Mouse (Mus musculus) heart, embryonic 16.5 days (tissue): ENCODE results near the gene Zmiz1. TPM values are rescaled to one million over a fixed set of nuclear protein-coding genes. Genes with fewer than 3 reads are reported as not detected.
A peak's percentile ranks its signal among the peaks of the same experiment; 100 is the strongest.

Source experiments
- ATAC-seq: fragments of 200-750 bp; cut with Nextera tagmentation; replicated peaks from 2 replicates; pipeline ENCODE4 v1.8.0; 2017; ENCODE audit warnings: moderate number of reproducible peaks; ENCODE audit not compliant: insufficient read depth, low FRiP score; ENCODE audit errors: extremely low read depth
- H3K27ac ChIP-seq: fragments of 300-500 bp; sonication (generic); 2 replicates; pipeline ENCODE4 v1.5.1; 2014; ENCODE audit warnings: mild to moderate bottlenecking, low read length, control low read depth, moderate library complexity
- H3K27me3 ChIP-seq: fragments of 300-500 bp; sonication (generic); 2 replicates; pipeline ENCODE4 v1.6.1; 2014; ENCODE audit warnings: low read length, mixed read lengths; ENCODE audit not compliant: control insufficient read depth, insufficient read depth
- H3K36me3 ChIP-seq: fragments of 300-500 bp; sonication (generic); 2 replicates; pipeline ENCODE4 v1.6.1; 2014; ENCODE audit not compliant: control insufficient read depth, insufficient read depth
- H3K4me1 ChIP-seq: fragments of 300-500 bp; sonication (generic); 2 replicates; pipeline ENCODE4 v1.6.1; 2014; ENCODE audit warnings: low read length, mixed read lengths; ENCODE audit not compliant: control insufficient read depth, insufficient read depth
- H3K4me2 ChIP-seq: fragments of 300-500 bp; sonication (generic); 2 replicates; pipeline ENCODE4 v1.6.1; 2014; ENCODE audit warnings: low read depth, mild to moderate bottlenecking, control low read depth, low read length
- H3K4me3 ChIP-seq: fragments of 300-500 bp; sonication (generic); 2 replicates; pipeline ENCODE4 v1.5.1; 2014; ENCODE audit warnings: mild to moderate bottlenecking, control low read depth, low read length
- H3K9ac ChIP-seq: fragments of 300-500 bp; sonication (generic); 2 replicates; pipeline ENCODE4 v1.6.1; 2014; ENCODE audit warnings: low read length, control low read depth
- H3K9me3 ChIP-seq: fragments of 300-500 bp; sonication (generic); replicated peaks from 2 replicates; pipeline ENCODE4 v1.6.1; 2016; ENCODE audit warnings: low read length; ENCODE audit not compliant: control insufficient read depth
- WGBS: fragments of 180-500 bp; shearing (Covaris S2); extraction: QIAGEN DNeasy Blood & Tissue Kit; methylation state at CpG from one replicate; pipeline ENCODE4 v1.1.7; 2014; 5-methylcytosine and 5-hydroxymethylcytosine counted together
- polyA plus RNA-seq: library from polyadenylated mRNA; unstranded; fragments of >200 nt; fragmentation: Nextera tagmentation; extraction: Ambion mirVana; gene quantifications from 2 replicates; pipeline ENCODE4 v1.2.1, GENCODE M21; 2015

The Zmiz1 gene
- polyA plus RNA-seq, 1 experiment from 2014 or later: 20.6 TPM

- Histone ChIP-seq H3K9me3 (no peaks in the 10 kb centered on the region), H3K9ac (no peak overlapping the region), H3K4me2 (no peak overlapping the region), H3K4me3 (no peak overlapping the region), H3K27me3 (no peaks in the 10 kb centered on the region), H3K27ac (peak overlapping the region; percentile 70), H3K36me3 (peaks cover 4% of the 10 kb centered on the region; the same call in 1 of the 2 replicates), H3K4me1 (peaks cover 47% of the 10 kb centered on the region)
- WGBS: 41% methylated on average over 8 of the region's 8 CpGs
- no peak for ATAC-seq
Measured at GRCm38 (mm10) chr14:25557014-25557413, 98.0 kb downstream of the Zmiz1 start.

- H3K4me1 ChIP-seq: peaks cover 57% of the 10 kb centered on the region
- no peak overlapping the region for H3K9ac ChIP-seq
- no peak for ATAC-seq
- 71% methylated on average over 1 of the region's 1 CpGs for whole genome bisulfite sequencing
- H3K27me3 ChIP-seq: no peaks in the 10 kb centered on the region
- no peak overlapping the region for H3K4me3 ChIP-seq
- no peaks in the 10 kb centered on the region for H3K9me3 ChIP-seq
- peaks cover 4% of the 10 kb centered on the region; the same call in 1 of the 2 replicates for H3K36me3 ChIP-seq
- no peak overlapping the region for H3K27ac ChIP-seq
- H3K4me2 ChIP-seq: no peak overlapping the region
Measured at GRCm38 (mm10) chr14:25558479-25558878, 99.5 kb downstream of the Zmiz1 start.

- H3K27me3 ChIP-seq: no peaks in the 10 kb centered on the region
- H3K9ac ChIP-seq: no peak overlapping the region
- no peak for ATAC-seq
- H3K27ac ChIP-seq: peak overlapping the region; percentile 17; the same call in 1 of the 2 replicates
- WGBS: 33% methylated on average over 5 of the region's 5 CpGs
- no peaks in the 10 kb centered on the region for H3K9me3 ChIP-seq
- H3K4me2 ChIP-seq: no peak overlapping the region
- H3K4me3 ChIP-seq: no peak overlapping the region
- peaks cover 54% of the 10 kb centered on the region for H3K4me1 ChIP-seq
- no peaks in the 10 kb centered on the region for H3K36me3 ChIP-seq
Measured at GRCm38 (mm10) chr14:25559907-25560306, 100.9 kb downstream of the Zmiz1 start.

- 85% methylated on average over 3 of the region's 3 CpGs for WGBS
- no peak for ATAC-seq
Measured at GRCm38 (mm10) chr14:25560841-25561240, 101.9 kb downstream of the Zmiz1 start.

GRCm38 (mm10) chr14:25561716-25562115 lies 102.7 kb downstream of the Zmiz1 start:
- WGBS: 11% methylated on average over 1 of the region's 1 CpGs
- no peaks in the 10 kb centered on the region for H3K36me3 ChIP-seq
- H3K9ac ChIP-seq: peak overlapping the region; percentile 45; the same call in 1 of the 2 replicates
- no peaks in the 10 kb centered on the region for H3K27me3 ChIP-seq
- H3K4me2 ChIP-seq: no peak overlapping the region
- no peaks in the 10 kb centered on the region for H3K9me3 ChIP-seq
- ATAC-seq: no peak
- H3K4me1 ChIP-seq: peaks cover 46% of the 10 kb centered on the region
- peak overlapping the region; percentile 78 for H3K27ac ChIP-seq
- no peak overlapping the region for H3K4me3 ChIP-seq

More at GRCm38 (mm10) chr14:25560841-25561240, 101.9 kb downstream of the Zmiz1 start:
- Histone ChIP-seq H3K4me3 (no peak overlapping the region), H3K9me3 (no peaks in the 10 kb centered on the region), H3K27me3 (no peaks in the 10 kb centered on the region), H3K27ac (no peak overlapping the region), H3K9ac (no peak overlapping the region), H3K4me1 (peaks cover 52% of the 10 kb centered on the region), H3K4me2 (no peak overlapping the region), H3K36me3 (no peaks in the 10 kb centered on the region)

- Histone ChIP-seq H3K27me3 (no peaks in the 10 kb centered on the region), H3K9ac (peak overlapping the region; percentile 45), H3K4me1 (peaks cover 46% of the 10 kb centered on the region), H3K27ac (peak overlapping the region; percentile 78), H3K36me3 (no peaks in the 10 kb centered on the region), H3K4me3 (no peak overlapping the region), H3K9me3 (no peaks in the 10 kb centered on the region), H3K4me2 (no peak overlapping the region)
- 52% methylated on average over 4 of the region's 4 CpGs for WGBS
- peak; percentile 39; the same call in 1 of the 2 replicates for ATAC-seq
Measured at GRCm38 (mm10) chr14:25562447-25562846, 103.5 kb downstream of the Zmiz1 start.

GRCm38 (mm10) chr14:25562909-25563308 lies 103.9 kb downstream of the Zmiz1 start:
- peak overlapping the region; percentile 78 for H3K27ac ChIP-seq
- no peak overlapping the region for H3K4me3 ChIP-seq
- 66% methylated on average over 7 of the region's 7 CpGs for WGBS
- no peak for ATAC-seq
- peaks cover 50% of the 10 kb centered on the region for H3K4me1 ChIP-seq
- H3K4me2 ChIP-seq: no peak overlapping the region
- no peaks in the 10 kb centered on the region for H3K27me3 ChIP-seq
- H3K9me3 ChIP-seq: no peaks in the 10 kb centered on the region
- H3K36me3 ChIP-seq: no peaks in the 10 kb centered on the region
- H3K9ac ChIP-seq: peak overlapping the region; percentile 45; the same call in 1 of the 2 replicates

GRCm38 (mm10) chr14:25564577-25564976 lies 105.6 kb downstream of the Zmiz1 start:
- Histone ChIP-seq H3K36me3 (no peaks in the 10 kb centered on the region), H3K4me3 (no peak overlapping the region), H3K4me1 (peaks cover 47% of the 10 kb centered on the region), H3K27me3 (no peaks in the 10 kb centered on the region), H3K27ac (peak overlapping the region; percentile 26), H3K9ac (no peak overlapping the region), H3K4me2 (no peak overlapping the region), H3K9me3 (no peaks in the 10 kb centered on the region)
- ATAC-seq: no peak
- WGBS: 67% methylated on average over 8 of the region's 8 CpGs

- ATAC-seq: peak; percentile 46; the same call in 1 of the 2 replicates
- H3K27ac ChIP-seq: peak overlapping the region; percentile 26
- H3K27me3 ChIP-seq: no peaks in the 10 kb centered on the region
- no peaks in the 10 kb centered on the region for H3K36me3 ChIP-seq
- no peaks in the 10 kb centered on the region for H3K9me3 ChIP-seq
- no peak overlapping the region for H3K4me2 ChIP-seq
- H3K4me3 ChIP-seq: no peak overlapping the region
- H3K9ac ChIP-seq: no peak overlapping the region
- WGBS: 16% methylated on average over 11 of the region's 11 CpGs
- peaks cover 40% of the 10 kb centered on the region for H3K4me1 ChIP-seq
Measured at GRCm38 (mm10) chr14:25565344-25566088, 106.5 kb downstream of the Zmiz1 start.
